Mouse (Mus musculus): Measurements from ENCODE around the gene Tmem136.

DNA sequence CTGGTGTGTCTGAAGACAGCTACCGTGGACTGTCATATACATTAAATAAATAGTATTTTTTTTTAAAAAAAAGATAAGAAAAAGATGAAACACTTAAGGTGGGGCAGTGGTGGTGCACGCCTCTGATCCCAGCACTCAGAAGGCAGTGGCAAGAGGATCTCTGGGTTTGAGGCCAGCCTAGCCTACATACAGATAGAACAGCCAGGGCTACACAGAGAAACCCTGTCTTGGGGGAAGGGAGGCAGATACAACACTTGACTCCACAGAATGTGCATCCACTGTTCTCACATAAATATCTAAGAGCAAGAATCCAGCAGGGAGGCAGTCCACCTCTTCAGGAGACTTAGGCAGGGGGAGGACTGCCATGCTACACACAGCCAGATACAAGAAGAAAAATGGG, 13.4 kb downstream of the Tmem136 start:
- TF ChIP-seq CTCF (IDR thresholded peaks at IDR 0.05; ENCODE audit: low read depth, low read length) = no peak
- TF ChIP-seq POLR2A (IDR thresholded peaks at IDR 0.05; ENCODE audit: extremely low read depth, insufficient read depth, low read length) = no peak

Data from liver, adult 2 months (tissue).